Mouse (Mus musculus): ENCODE data around the gene Sf3a2. TPM values are rescaled to one million over a fixed set of nuclear protein-coding genes. Genes with fewer than 3 reads are reported as not detected.

Sf3a2 gene
- total RNA-seq, 2 experiments from 2014 or later = 31.6 to 41.3 TPM

Small RNAs within 50 kb of the gene (microRNA-seq; reads per million reads assigned to microRNA genes)
- gene Mir1982 = 1.5 to 2.5 reads per million in 2 experiments

Other genes starting within 250 kb of the Sf3a2 start
- gene Rexo1, start 236.6 kb upstream of the Sf3a2 start, total RNA-seq (2021) = 10 to 100 TPM; 13.1 to 16.7 TPM
- gene Klf16, start 220.9 kb upstream of the Sf3a2 start, total RNA-seq (2021) = 1 to 10 TPM; 3.5 to 5.8 TPM
- 10 to 100 TPM; 69.6 to 73.3 TPM for gene Abhd17a, start 207.9 kb upstream of the Sf3a2 start, total RNA-seq (2021)
- 10 to 100 TPM; 18.4 to 23.9 TPM for gene Scamp4, start 195.3 kb upstream of the Sf3a2 start, total RNA-seq (2021)
- 1 to 10 TPM in 1 of 2 experiments, under 1 TPM in 1; 0.99 to 1.3 TPM for gene Adat3, start 195.3 kb upstream of the Sf3a2 start, total RNA-seq (2021)
- gene Gm49322, start 192.2 kb upstream of the Sf3a2 start, total RNA-seq (2021) = 1 to 10 TPM in 1 of 2 experiments, under 1 TPM in 1; 0.45 to 1.2 TPM
- gene Csnk1g2, start 175.4 kb upstream of the Sf3a2 start, total RNA-seq (2021) = 100 to 1,000 TPM; 121 to 141 TPM
- gene Btbd2, start 141.1 kb upstream of the Sf3a2 start, total RNA-seq (2021) = 10 to 100 TPM; 39.9 to 40.3 TPM
- gene Mknk2, start 120.1 kb upstream of the Sf3a2 start, total RNA-seq (2021) = 100 to 1,000 TPM; 142 to 160 TPM
- gene Mob3a, start 96.2 kb upstream of the Sf3a2 start, total RNA-seq (2021) = 10 to 100 TPM in 1 of 2 experiments, 1 to 10 TPM in 1; 8.6 to 13.1 TPM
- 1 to 10 TPM; 4.3 to 6.1 TPM for gene Izumo4, start 96.0 kb upstream of the Sf3a2 start, total RNA-seq (2021)
- 10 to 100 TPM; 27.7 to 37.1 TPM for gene Ap3d1, start 55.9 kb upstream of the Sf3a2 start, total RNA-seq (2021)
- 10 to 100 TPM; 25.9 to 46.0 TPM for gene Dot1l, start 43.0 kb upstream of the Sf3a2 start, total RNA-seq (2021)
- gene Plekhj1, start 428 bp downstream of the Sf3a2 start, total RNA-seq (2021) = 10 to 100 TPM; 26.8 to 30.9 TPM
- gene Amh, start 7.0 kb downstream of the Sf3a2 start, total RNA-seq (2021) = under 1 TPM; 0.20 to 0.52 TPM
- gene Jsrp1, start 15.3 kb downstream of the Sf3a2 start, total RNA-seq (2021) = 100 to 1,000 TPM; 289 to 339 TPM
- 100 to 1,000 TPM; 846 to 935 TPM for gene Oaz1, start 28.5 kb downstream of the Sf3a2 start, total RNA-seq (2021)
- gene Lingo3, start 45.8 kb downstream of the Sf3a2 start, total RNA-seq (2021) = 10 to 100 TPM; 31.9 to 32.9 TPM
- gene Lsm7, start 57.0 kb downstream of the Sf3a2 start, total RNA-seq (2021) = 10 to 100 TPM; 36.8 to 42.4 TPM
- 10 to 100 TPM; 30.5 to 33.0 TPM for gene Sppl2b, start 57.1 kb downstream of the Sf3a2 start, total RNA-seq (2021)
- gene Tmprss9, start 73.7 kb downstream of the Sf3a2 start, total RNA-seq (2021) = under 1 TPM in 1 of 2 experiments, not detected in 1; 0.07 TPM
- 100 to 1,000 TPM; 113 to 127 TPM for gene Timm13, start 102.8 kb downstream of the Sf3a2 start, total RNA-seq (2021)
- gene Lmnb2, start 120.0 kb downstream of the Sf3a2 start, total RNA-seq (2021) = 10 to 100 TPM; 24.0 to 28.1 TPM
- gene Gadd45b, start 131.9 kb downstream of the Sf3a2 start, total RNA-seq (2021) = 10 to 100 TPM in 1 of 2 experiments, 1 to 10 TPM in 1; 9.0 to 15.9 TPM
- 1 to 10 TPM; 1.7 to 2.0 TPM for gene Gng7, start 216.7 kb downstream of the Sf3a2 start, total RNA-seq (2021)
- gene Diras1, start 227.5 kb downstream of the Sf3a2 start, total RNA-seq (2021) = under 1 TPM; 0.27 to 0.87 TPM
- 10 to 100 TPM; 11.5 to 13.3 TPM for gene Slc39a3, start 239.2 kb downstream of the Sf3a2 start, total RNA-seq (2021)

Data from gastrocnemius, postnatal 10 days (tissue).